Mouse (Mus musculus) MEL (cell line): ENCODE measurements around the gene Spata21. TPM values are rescaled to one million over a fixed set of nuclear protein-coding genes. Genes with fewer than 3 reads are reported as not detected.

Experiments
- DNase-seq: peaks from one replicate; pipeline ENCODE4 v3.0.0; 2011; ENCODE audit warnings: low read depth, low spot score
- H3K27ac ChIP-seq: 2 replicates; pipeline ENCODE4 v1.5.1; 2012; ENCODE audit warnings: low read depth, mild to moderate bottlenecking, control low read depth, low read length, moderate library complexity; ENCODE audit not compliant: control insufficient read depth
- H3K27me3 ChIP-seq, 2 experiments: fragments of 150-350 bp in 1 of 2; sonication (generic) in 1 of 2; 2 replicates each; pipeline ENCODE4 v1.6.1; 2012; ENCODE audit warnings: low read length in 2 of 2, mild to moderate bottlenecking in 2 of 2, improper control_type of control experiment in 1 of 2, moderate library complexity in 1 of 2; ENCODE audit not compliant: insufficient read depth in 2 of 2, control insufficient read depth in 1 of 2
- H3K36me3 ChIP-seq, 2 experiments: 2 replicates each; pipeline ENCODE4 v1.6.1; 2012 to 2014; ENCODE audit warnings: low read length in 2 of 2, improper control_type of control experiment in 1 of 2, inconsistent platforms in 1 of 2, mild to moderate bottlenecking in 1 of 2; ENCODE audit not compliant: insufficient read depth in 2 of 2, control insufficient read depth in 1 of 2
- H3K4me1 ChIP-seq, 2 experiments: fragments of 150-350 bp in 1 of 2; sonication (generic) in 1 of 2; 2 replicates each; pipeline ENCODE4 v1.6.1; 2012; ENCODE audit warnings: low read length in 2 of 2, improper control_type of control experiment in 1 of 2, mild to moderate bottlenecking in 1 of 2; ENCODE audit not compliant: insufficient read depth in 2 of 2, control insufficient read depth in 1 of 2
- H3K4me3 ChIP-seq, 2 experiments: fragments of 150-350 bp in 1 of 2; sonication (generic) in 1 of 2; 2 replicates each; pipeline ENCODE4 v1.5.1; 2012; ENCODE audit warnings: low read depth in 2 of 2, low read length in 2 of 2, mild to moderate bottlenecking in 2 of 2, moderate library complexity in 2 of 2, control low read depth in 1 of 2, improper control_type of control experiment in 1 of 2; ENCODE audit not compliant: control insufficient read depth in 1 of 2, insufficient read depth in 1 of 2
- H3K79me2 ChIP-seq: 2 replicates; pipeline ENCODE4 v1.6.1; 2012; ENCODE audit warnings: mild to moderate bottlenecking, low read length, moderate library complexity; ENCODE audit not compliant: control insufficient read depth, poor library complexity, insufficient read depth
- H3K9ac ChIP-seq: 2 replicates; pipeline ENCODE4 v1.6.1; 2012; ENCODE audit warnings: low read depth, mild to moderate bottlenecking, control low read depth, low read length, moderate library complexity; ENCODE audit not compliant: control insufficient read depth, poor library complexity, severe bottlenecking
- H3K9me3 ChIP-seq: fragments of 150-350 bp; sonication (generic); replicated peaks from 2 replicates; pipeline ENCODE4 v1.6.1; 2012; ENCODE audit warnings: mild to moderate bottlenecking, low read length, improper control_type of control experiment, moderate library complexity; ENCODE audit not compliant: insufficient read depth
- BHLHE40 ChIP-seq: IDR thresholded peaks from 2 replicates; pipeline ENCODE4 v1.6.1; 2012; ENCODE audit warnings: low read depth, mild to moderate bottlenecking, inconsistent platforms, low read length, improper control_type of control experiment, borderline replicate concordance
- CHD2 ChIP-seq: IDR thresholded peaks from 2 replicates; pipeline ENCODE4 v1.6.1; 2011; ENCODE audit warnings: low read length, improper control_type of control experiment
- CTCF ChIP-seq, 3 experiments: IDR thresholded peaks in 2 of 3; conservative IDR thresholded peaks in 1 of 3; 2 replicates each; pipeline ENCODE4 v1.5.1; 2011 to 2012; ENCODE audit warnings: low read length in 3 of 3, low read depth in 2 of 3, mild to moderate bottlenecking in 2 of 3, improper control_type of control experiment in 1 of 3, inconsistent platforms in 1 of 3, mixed read lengths in 1 of 3, moderate library complexity in 1 of 3; ENCODE audit not compliant: control insufficient read depth in 1 of 3, insufficient read depth in 1 of 3, poor library complexity in 1 of 3, severe bottlenecking in 1 of 3
- E2F4 ChIP-seq: IDR thresholded peaks from 2 replicates; pipeline ENCODE4 v1.6.1; 2011; ENCODE audit warnings: low read depth, low read length, improper control_type of control experiment, borderline replicate concordance
- JUND ChIP-seq: IDR thresholded peaks from 2 replicates; pipeline ENCODE4 v1.6.1; 2011; ENCODE audit warnings: low read depth, mild to moderate bottlenecking, improper control_type of control experiment, low read length
- MAZ ChIP-seq: IDR thresholded peaks from 2 replicates; pipeline ENCODE4 v1.6.1; 2012; ENCODE audit warnings: low read depth, mild to moderate bottlenecking, inconsistent platforms, low read length, improper control_type of control experiment
- POLR2A ChIP-seq, 2 experiments: IDR thresholded peaks; 2 replicates each; pipeline ENCODE4 v1.6.1; 2011 to 2012; ENCODE audit warnings: low read length in 2 of 2, mild to moderate bottlenecking in 2 of 2, control low read depth in 1 of 2, improper control_type of control experiment in 1 of 2, low read depth in 1 of 2, moderate library complexity in 1 of 2; ENCODE audit not compliant: control insufficient read depth in 1 of 2, insufficient read depth in 1 of 2, poor library complexity in 1 of 2
- RAD21 ChIP-seq: IDR thresholded peaks from 2 replicates; pipeline ENCODE4 v1.6.1; 2011; ENCODE audit warnings: mild to moderate bottlenecking, low read depth, low read length, improper control_type of control experiment
- TAL1 ChIP-seq: IDR thresholded peaks from 2 replicates; pipeline ENCODE4 v1.6.1; 2012; ENCODE audit warnings: mild to moderate bottlenecking, inconsistent platforms, low read length, moderate library complexity, mixed read lengths
- TBP ChIP-seq: IDR thresholded peaks from 2 replicates; pipeline ENCODE4 v1.8.0; 2011; ENCODE audit warnings: low read depth, low read length, improper control_type of control experiment
- TCF12 ChIP-seq: IDR thresholded peaks from 2 replicates; pipeline ENCODE4 v1.6.1; 2014; ENCODE audit warnings: low read depth, mild to moderate bottlenecking, inconsistent platforms, low read length, improper control_type of control experiment, moderate library complexity
- ZC3H11A ChIP-seq: IDR thresholded peaks from 2 replicates; pipeline ENCODE4 v1.6.1; 2012; ENCODE audit warnings: low read depth, mild to moderate bottlenecking, inconsistent platforms, low read length, improper control_type of control experiment
- ZMIZ1 ChIP-seq: IDR thresholded peaks from 2 replicates; pipeline ENCODE4 v1.6.1; 2012; ENCODE audit warnings: low read depth, mild to moderate bottlenecking, inconsistent platforms, low read length, improper control_type of control experiment, moderate library complexity
- ZNF384 ChIP-seq: IDR thresholded peaks from 2 replicates; pipeline ENCODE4 v1.6.1; 2012; ENCODE audit warnings: low read depth, mild to moderate bottlenecking, inconsistent platforms, low read length, improper control_type of control experiment
- polyA plus RNA-seq, 2 experiments: library from polyadenylated mRNA; stranded (reverse) in 1 of 2; unstranded in 1 of 2; fragments of >175 nt in 1 of 2; fragments of >200 nt in 1 of 2; gene quantifications; 2 replicates each; pipeline versions ENCODE4 v1.2.1 to v1.2.4; 2012; ENCODE audit warnings: low replicate concordance in 2 of 2, low read depth in 1 of 2; ENCODE audit not compliant: insufficient read length in 2 of 2, insufficient read depth in 1 of 2, missing spikeins in 1 of 2
- total RNA-seq: library from RNA; depleted of rRNA; stranded (reverse); fragments of 300-350 nt; gene quantifications from 2 replicates; pipeline ENCODE4 v1.2.3, GENCODE M21; 2012

Spata21 gene
- total and polyA plus RNA-seq, 3 experiments = not detected

DNA sequence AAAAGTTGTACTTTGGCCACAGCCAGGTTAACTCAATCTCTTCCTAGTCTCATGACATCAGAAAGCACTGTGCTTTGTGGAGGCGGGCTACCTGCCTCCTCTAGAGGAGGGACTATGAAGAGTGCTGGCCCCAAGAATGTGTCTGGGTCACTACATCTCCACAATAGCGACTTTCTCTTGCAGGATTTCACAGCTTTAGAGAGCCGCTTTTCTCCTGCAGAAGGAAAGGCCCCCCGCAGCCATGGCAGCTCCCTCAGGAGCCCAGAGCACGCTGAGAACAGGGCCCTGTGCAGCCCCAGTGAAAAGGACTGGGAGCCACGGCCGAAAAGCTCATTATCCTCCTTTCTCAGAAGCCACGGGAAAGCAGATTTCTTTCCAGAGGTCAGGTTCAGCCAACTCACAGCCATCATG, 45.9 kb downstream of the Spata21 start:
- peaks cover 0 to 8% of the 10 kb centered on the region in 2 experiments for H3K36me3 ChIP-seq
- H3K9ac ChIP-seq = no peak overlapping the region
- H3K9me3 ChIP-seq = no peaks in the 10 kb centered on the region
- H3K27me3 ChIP-seq = no peaks in the 10 kb centered on the region
- H3K4me1 ChIP-seq = peaks cover 0 to 8% of the 10 kb centered on the region in 2 experiments; a peak in 2 of 4 replicates
- H3K27ac ChIP-seq = no peak overlapping the region
- no peak for DNase-seq
- peaks cover 87% of the 10 kb centered on the region for H3K79me2 ChIP-seq
- no peak overlapping the region for H3K4me3 ChIP-seq
- TF ChIP-seq CHD2 = no peak
- no peak for TF ChIP-seq POLR2A (IDR thresholded peaks at IDR 0.05; ENCODE audit: control insufficient read depth in 1 of 2, insufficient read depth in 1 of 2, low read depth in 1 of 2, low read length in 2 of 2, poor library complexity in 1 of 2)
- no peak for TF ChIP-seq BHLHE40

DNA sequence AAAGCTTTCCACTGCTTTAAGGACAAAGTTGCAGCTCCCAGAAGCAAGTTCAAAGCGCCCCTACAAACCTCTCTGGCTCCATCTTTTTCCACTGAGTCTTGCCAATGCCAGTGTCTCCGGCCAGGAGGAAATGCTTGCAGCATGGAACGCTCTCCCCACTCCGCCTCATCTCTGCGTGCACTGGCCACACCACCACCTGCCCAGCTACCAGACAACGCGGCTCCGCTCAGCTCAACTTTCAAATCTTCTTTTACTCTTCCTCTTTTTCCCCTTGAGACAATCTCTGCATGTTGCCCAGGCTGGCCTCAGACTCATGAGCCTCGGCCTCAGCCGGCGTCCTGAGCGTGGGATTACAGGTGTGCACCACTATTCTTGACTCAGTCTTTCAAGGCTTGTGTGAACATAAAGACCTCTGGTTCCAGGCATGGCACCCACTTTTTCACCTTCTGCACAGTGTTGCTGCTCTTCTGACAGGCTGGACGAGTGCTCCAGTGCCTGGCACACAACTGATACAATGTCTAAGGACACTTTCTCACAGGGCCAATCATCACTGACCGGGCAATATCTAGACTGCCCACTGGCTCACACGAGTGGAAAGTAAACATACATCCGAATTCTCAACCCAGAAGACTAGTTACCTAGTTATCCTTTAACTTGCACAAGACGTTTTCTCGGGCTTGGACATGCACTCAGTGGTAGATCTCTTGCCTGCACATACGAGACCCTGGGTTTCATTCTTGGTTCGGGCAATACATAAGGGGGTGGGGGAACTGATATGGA, 46.8 kb downstream of the Spata21 start:
- Histone ChIP-seq H3K27ac (no peak overlapping the region), H3K9ac (no peak overlapping the region), H3K79me2 (peaks cover 83% of the 10 kb centered on the region), H3K27me3 (no peaks in the 10 kb centered on the region), H3K36me3 (peaks cover 0 to 8% of the 10 kb centered on the region in 2 experiments), H3K4me1 (peaks cover 0 to 8% of the 10 kb centered on the region in 2 experiments; a peak in 2 of 4 replicates), H3K9me3 (no peaks in the 10 kb centered on the region), H3K4me3 (no peak overlapping the region)
- no peak for DNase-seq
- TF ChIP-seq ZMIZ1 = no peak
- TF ChIP-seq TBP = no peak
- TF ChIP-seq JUND = no peak
- no peak for TF ChIP-seq ZNF384
- TF ChIP-seq BHLHE40 = no peak
- TF ChIP-seq MAZ = no peak
- TF ChIP-seq TCF12 = no peak
- no peak for TF ChIP-seq ZC3H11A
- TF ChIP-seq CTCF (IDR thresholded peaks at IDR 0.05 in 2 of 3, conservative IDR thresholded peaks at IDR 0.05 in 1 of 3; ENCODE audit: control insufficient read depth in 1 of 3, insufficient read depth in 1 of 3, low read depth in 2 of 3, low read length in 3 of 3, poor library complexity in 1 of 3, severe bottlenecking in 1 of 3) = no peak

DNA sequence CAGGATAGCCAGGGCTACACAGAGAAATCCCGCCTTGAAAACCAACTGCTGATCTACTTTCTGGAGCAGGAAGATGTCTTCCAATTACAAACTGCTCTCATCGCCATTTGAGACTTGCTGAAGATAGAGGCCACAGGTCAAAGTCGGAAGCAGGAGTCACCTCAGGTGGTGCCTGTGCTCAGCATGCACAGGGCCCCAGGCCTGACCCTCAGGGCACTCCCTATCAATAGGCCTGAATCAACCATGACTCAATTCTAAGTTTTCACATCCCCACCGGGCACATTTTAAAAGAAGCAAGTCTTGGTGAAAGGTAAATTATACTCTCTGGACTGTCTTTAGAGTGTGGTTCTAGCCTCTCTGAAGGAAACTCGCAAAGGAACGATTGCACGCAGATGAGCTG, 48.0 kb downstream of the Spata21 start:
- Histone ChIP-seq H3K4me3 (no peak overlapping the region), H3K27me3 (no peaks in the 10 kb centered on the region), H3K9ac (no peak overlapping the region), H3K9me3 (no peaks in the 10 kb centered on the region), H3K36me3 (peaks cover 0 to 10% of the 10 kb centered on the region in 2 experiments), H3K4me1 (peaks cover 0 to 11% of the 10 kb centered on the region in 2 experiments; a peak in 2 of 4 replicates), H3K27ac (no peak overlapping the region), H3K79me2 (peaks cover 73% of the 10 kb centered on the region)
- DNase-seq = no peak
- no peak for TF ChIP-seq CHD2
- TF ChIP-seq MAZ = no peak
- no peak for TF ChIP-seq E2F4
- no peak for TF ChIP-seq TAL1
- no peak for TF ChIP-seq POLR2A (IDR thresholded peaks at IDR 0.05; ENCODE audit: control insufficient read depth in 1 of 2, insufficient read depth in 1 of 2, low read depth in 1 of 2, low read length in 2 of 2, poor library complexity in 1 of 2)
- no peak for TF ChIP-seq ZC3H11A
- no peak for TF ChIP-seq RAD21
- TF ChIP-seq ZMIZ1 = no peak
